Mouse (Mus musculus): ENCODE measurements around the gene Fez2.

GRCm38 (mm10) chr17:78376587-78376986, 41.4 kb downstream of the Fez2 start:
- TF ChIP-seq POLR2A (IDR thresholded peaks at IDR 0.05; ENCODE audit: low read depth, low read length), result no peak
- TF ChIP-seq CTCF (IDR thresholded peaks at IDR 0.05; ENCODE audit: borderline replicate concordance, insufficient read depth, low read length), result no peak
